Mouse (Mus musculus): ENCODE measurements around the gene Map2k6.

DNA sequence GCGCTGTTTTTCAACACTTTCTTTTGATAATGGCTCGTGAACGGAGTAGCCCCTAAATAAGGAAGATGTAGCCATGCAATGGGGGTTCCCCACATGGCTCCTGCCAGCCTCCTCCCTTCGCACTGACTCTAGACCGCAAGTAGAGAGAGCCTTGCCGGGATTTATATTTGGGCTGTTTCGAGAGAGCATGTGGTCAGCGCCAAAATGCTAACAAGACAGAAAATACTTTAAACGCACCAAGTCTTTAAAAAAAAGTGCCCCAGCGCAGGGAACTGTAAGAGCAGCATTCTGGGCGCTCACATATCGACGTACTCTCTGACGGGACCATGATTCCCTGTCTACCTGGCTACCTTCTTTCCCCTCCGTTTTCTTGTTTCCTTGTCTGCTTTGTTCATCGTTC is 74.6 kb downstream of the Map2k6 start:
- TF ChIP-seq EP300 (IDR thresholded peaks at IDR 0.05; ENCODE audit: low read depth): no peak
- TF ChIP-seq CTCF (IDR thresholded peaks at IDR 0.05; ENCODE audit: low read depth): no peak
